Mouse (Mus musculus) urinary bladder, adult 2 months (tissue): ENCODE results near the gene Tbxa2r. TPM values are rescaled to one million over a fixed set of nuclear protein-coding genes. Genes with fewer than 3 reads are reported as not detected.

Experiments used
- DNase-seq: peaks from one replicate; pipeline ENCODE4 v3.0.0; 2022; ENCODE audit warnings: low spot score
- polyA plus RNA-seq: library from polyadenylated mRNA; depleted of rRNA; stranded (reverse); fragments of >200 nt; gene quantifications from 2 replicates; pipeline ENCODE4 v1.2.3, GENCODE M21; 2012

Gene Tbxa2r
- polyA plus RNA-seq, 1 experiment, result 9.3 TPM

GRCm38 (mm10) chr10:81299585-81300351 lies 28.8 kb upstream of the Tbxa2r start:
- no peak for DNase-seq

GRCm38 (mm10) chr10:81300352-81300907 lies 28.1 kb upstream of the Tbxa2r start:
- DNase-seq, result no peak

- no peak for DNase-seq
Measured at GRCm38 (mm10) chr10:81301321-81301720, 27.2 kb upstream of the Tbxa2r start.

DNA sequence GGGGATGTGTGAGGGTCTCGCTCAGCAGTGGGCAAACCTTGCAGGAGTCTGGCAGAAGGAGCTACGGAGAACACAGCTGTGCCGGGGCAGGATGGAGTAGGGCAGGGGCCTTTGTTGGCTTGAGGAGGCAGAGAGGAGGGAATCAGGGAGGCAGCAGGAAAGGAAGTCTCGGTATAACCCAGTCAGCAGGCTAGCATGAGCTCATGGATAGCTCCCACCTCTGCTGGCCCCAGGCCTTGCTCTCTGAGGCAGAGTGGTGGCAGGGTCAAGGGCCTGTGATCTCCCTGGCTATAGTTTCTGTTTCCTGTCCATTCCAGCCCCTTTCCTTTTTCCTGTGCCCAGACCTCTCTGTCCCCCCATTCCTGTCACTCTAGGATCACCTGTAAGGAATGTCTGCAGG lies 26.2 kb upstream of the Tbxa2r start:
- DNase-seq, result no peak

- DNase-seq, result no peak
Measured at GRCm38 (mm10) chr10:81302781-81303218, 25.7 kb upstream of the Tbxa2r start.

DNA sequence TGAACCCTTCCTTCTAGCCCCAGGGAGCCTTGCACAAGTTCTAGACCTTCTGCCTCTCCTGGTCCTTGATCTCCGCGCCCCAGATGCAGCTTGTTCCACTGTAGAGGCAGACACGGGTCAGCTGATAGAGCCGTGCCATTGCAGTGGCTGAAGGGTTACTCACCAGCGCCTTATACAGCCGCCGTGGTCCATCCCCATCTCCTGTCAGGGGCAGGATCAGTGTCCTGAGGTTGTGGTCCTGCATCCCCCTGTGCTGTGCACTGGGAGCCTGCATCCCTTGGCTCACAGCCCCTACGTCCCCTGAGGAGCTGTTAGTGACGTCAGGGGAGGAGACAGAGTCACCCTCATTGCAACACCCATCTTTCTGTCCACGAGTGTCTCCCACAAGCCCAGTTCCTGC lies 25.3 kb upstream of the Tbxa2r start:
- no peak for DNase-seq

DNA sequence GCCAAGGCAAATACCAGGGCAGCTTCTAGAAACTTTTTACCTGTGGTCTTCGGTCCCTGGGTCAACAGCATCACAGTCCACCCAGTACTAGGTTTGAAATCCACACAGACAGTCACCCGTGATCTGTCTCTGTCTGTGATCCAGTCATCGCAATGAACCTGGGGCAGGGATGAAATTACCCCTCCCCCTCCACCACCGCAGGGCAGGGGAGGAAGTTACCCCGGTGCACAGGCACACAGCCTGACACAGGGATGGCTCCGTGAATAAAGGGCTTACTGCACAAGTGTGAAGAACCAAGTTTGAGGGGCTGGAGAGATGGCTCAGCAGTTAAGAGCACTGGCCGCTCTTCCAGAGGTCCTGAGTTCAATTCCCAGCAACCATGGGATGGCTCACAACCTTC lies 24.8 kb upstream of the Tbxa2r start:
- no peak for DNase-seq

DNA sequence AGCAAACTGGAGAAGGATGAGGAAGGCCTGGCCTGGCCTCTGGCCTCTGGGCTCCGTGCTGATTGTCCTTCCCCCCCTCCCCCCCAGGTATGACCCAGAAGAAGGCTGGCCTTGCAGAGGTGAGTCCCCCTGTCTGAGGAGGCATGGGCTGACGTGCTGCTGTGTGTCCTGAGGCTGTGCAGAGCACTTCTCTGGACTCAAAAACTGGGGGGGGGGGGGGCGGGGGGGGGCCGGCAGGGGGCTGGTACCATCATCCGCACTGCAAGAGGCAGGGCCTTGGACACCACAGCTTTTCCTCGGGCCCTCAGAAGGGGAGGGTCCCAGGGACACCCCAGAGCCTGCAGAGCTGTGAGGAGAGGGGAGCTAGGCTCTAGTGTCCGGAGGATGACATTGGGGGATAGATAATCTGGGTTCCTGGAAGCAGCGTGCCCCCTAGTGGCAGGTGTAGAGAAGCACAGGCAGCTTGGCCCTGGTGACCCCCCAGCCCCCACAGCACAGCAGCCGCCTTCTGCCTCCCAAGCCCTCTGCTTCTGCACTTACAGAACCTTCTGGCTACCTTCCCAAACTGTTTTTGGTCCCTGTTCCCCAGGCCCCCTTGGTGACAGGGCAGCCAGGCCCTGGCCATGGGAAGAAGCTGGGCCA lies 23.8 kb upstream of the Tbxa2r start:
- no peak for DNase-seq

- no peak for DNase-seq
Measured at GRCm38 (mm10) chr10:81305663-81306062, 22.9 kb upstream of the Tbxa2r start.

- no peak for DNase-seq
Measured at GRCm38 (mm10) chr10:81306173-81306668, 22.3 kb upstream of the Tbxa2r start.

GRCm38 (mm10) chr10:81306837-81307682 lies 21.5 kb upstream of the Tbxa2r start:
- DNase-seq, result no peak

DNA sequence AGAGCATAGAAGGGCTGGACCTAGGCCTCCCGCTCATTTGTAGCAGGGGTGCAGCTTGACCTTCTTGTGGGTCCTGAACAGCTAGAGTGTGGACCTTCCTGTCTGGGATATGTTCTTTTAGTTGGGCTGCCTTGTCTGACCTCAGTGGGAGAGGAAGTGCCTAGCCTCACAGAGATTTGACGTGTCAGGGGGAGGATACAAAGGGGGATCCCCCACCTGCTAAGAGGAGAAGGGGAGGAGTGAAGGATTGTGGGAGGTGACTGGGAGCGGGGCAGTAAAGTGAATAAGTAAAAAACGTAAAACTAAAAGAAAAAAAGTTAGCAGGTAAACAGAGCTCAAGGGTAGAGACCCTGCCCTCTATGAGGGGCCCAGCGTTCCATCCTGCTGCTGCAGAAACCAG lies 19.0 kb upstream of the Tbxa2r start:
- DNase-seq, result no peak

- no peak for DNase-seq
Measured at GRCm38 (mm10) chr10:81313581-81313980, 14.9 kb upstream of the Tbxa2r start.

GRCm38 (mm10) chr10:81314201-81314600 lies 14.3 kb upstream of the Tbxa2r start:
- DNase-seq, result no peak

- no peak for DNase-seq
Measured at GRCm38 (mm10) chr10:81315587-81315986, 12.9 kb upstream of the Tbxa2r start.

- DNase-seq, result no peak
Measured at GRCm38 (mm10) chr10:81316338-81317060, 12.0 kb upstream of the Tbxa2r start.

DNA sequence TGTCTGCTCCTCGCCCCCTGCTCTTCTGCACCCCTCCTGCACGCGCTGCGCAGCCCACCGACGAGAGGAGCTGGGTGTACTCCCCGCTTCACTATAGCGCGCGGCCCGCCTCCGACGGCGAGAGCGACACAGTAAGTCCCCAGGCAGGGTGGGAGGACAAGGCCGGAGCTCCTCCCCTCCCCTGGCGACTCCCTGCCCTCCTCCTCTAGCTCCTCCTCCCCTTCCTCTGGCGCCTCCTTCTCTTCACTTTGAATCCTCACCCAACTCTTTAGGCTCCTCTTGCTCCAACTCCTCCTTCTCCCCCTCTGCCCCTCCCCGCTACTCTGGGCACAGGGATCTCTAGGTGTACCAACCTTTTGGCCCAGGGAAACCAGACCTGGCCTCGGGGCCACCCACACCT lies 11.3 kb upstream of the Tbxa2r start:
- DNase-seq, result no peak

DNA sequence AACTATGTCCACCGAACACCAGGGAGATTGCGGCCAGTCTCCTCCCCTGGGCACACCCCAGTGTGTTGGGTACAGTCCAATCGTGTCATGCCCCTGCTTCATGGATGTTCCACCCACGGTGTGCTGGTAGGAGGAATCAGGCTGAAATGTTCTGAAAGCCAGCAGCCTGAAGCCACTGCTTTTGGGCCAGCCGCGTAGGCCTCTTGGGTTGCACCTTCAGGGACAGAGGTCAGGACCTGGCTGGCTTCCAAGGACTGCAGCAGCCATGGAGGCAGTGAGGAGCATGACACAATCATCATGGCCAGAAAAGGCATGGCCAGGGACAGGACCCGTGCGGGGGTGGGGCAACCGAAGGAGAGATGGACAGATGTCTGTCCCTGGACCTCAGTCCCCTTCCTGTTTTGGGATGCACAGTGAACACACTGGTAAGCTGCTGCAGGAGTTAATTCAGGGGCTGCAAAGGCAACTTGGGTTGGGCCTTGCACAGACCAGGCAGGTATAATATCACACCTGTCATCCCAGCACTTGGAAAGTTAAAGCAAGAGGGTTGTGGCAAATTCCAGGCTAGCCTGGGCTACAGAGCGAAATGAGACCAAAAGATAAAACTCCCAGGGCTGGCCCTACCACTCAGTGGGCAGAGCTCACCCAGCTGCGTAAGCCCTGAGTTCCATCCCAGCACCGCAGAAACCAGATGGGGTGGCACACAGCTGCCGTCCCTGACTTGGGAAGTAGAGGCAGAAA lies 9.8 kb upstream of the Tbxa2r start:
- no peak for DNase-seq

DNA sequence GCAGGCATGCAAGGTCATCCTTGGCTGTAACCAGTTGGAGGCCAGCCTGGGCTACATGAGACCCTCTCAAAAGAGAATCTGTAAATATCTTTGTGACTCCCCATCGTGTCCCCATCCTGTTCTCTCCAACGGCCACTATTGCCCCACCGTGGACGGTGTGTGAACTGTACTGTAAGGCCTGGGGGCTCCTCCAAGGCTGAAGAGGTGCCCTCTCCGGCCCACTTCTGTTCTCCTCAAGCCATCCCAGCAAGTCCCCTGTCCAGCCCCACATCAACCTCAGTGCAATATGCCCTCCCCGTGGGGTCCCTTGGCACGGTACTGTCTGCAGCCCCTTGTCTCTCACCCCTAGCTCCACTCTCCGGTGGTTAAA lies 9.2 kb upstream of the Tbxa2r start:
- DNase-seq, result no peak

- DNase-seq, result no peak
Measured at GRCm38 (mm10) chr10:81319741-81320549, 8.6 kb upstream of the Tbxa2r start.
